9 mouse cellular contexts compared by ENCODE assay signal in genomic region chr7:140955758-140956555, GRCm38 (mm10). TPM values are rescaled to one million over a fixed set of nuclear protein-coding genes. Genes with fewer than 3 reads are reported as not detected.
DNase-seq lines count a peak whose midpoint lies in the region; ATAC-seq and TF ChIP-seq lines count a peak whose summit lies in the region.
"Had no signal": no experiment of that assay in that cellular context is flagged by ENCODE, and none has a peak within 500 bp of the region (broad histone marks: within the 10 kb centered on the region; RNA-seq: fewer than 3 reads in every experiment).

Gene Gm45717 (minus strand): TSS chr7:140955937.
Gene Ifitm2 (minus strand): TSS chr7:140955987.

- DNase-seq in 416B (ENCODE audit: low read depth) (peak; percentile 97), ZHBTc4 (ENCODE audit: low read depth, low spot score) (peak; percentile 96)
- peak; percentile 96 for DNase-seq in fibroblast of lung, adult 2 months (ENCODE audit: low read depth)
- DNase-seq in heart, postnatal 0 days (ENCODE audit: low spot score) = peak; percentile 95
- peak; percentile 93 for DNase-seq in kidney, postnatal 14 days
- DNase-seq in lung, postnatal 25 days (ENCODE audit: low spot score) = peak; percentile 94
- DNase-seq in skeletal muscle tissue, adult 2 months (ENCODE audit: low read depth, low spot score) = peak; percentile 89
- no peak for DNase-seq in layer of hippocampus, adult 9-10 months (ENCODE audit: low spot score)

- peak; percentile 91 for ATAC-seq in heart, postnatal 0 days (ENCODE audit: insufficient read depth, low read depth)

- H3K9ac ChIP-seq in heart, postnatal 0 days (replicated peaks; ENCODE audit: low read depth, low read length) = peak within 1 kb of the TSS; percentile 67

- TF ChIP-seq EP300 in heart, postnatal 0 days (IDR thresholded peaks at IDR 0.05; ENCODE audit: low read depth) = no peak

- no peaks in the 10 kb centered on the region for H3K9me3 ChIP-seq in heart, postnatal 0 days (replicated peaks; ENCODE audit: control insufficient read depth, low read length)

- peak within 1 kb of the TSS; percentile 59 for H3K4me3 ChIP-seq in heart, postnatal 0 days (ENCODE audit: low read depth, low read length)

- TF ChIP-seq CTCF in heart, postnatal 0 days (IDR thresholded peaks at IDR 0.05; ENCODE audit: low read depth) = no peak

- H3K36me3 ChIP-seq in heart, postnatal 0 days (replicated peaks; ENCODE audit: control insufficient read depth, insufficient read depth, low read length) = no peaks in the 10 kb centered on the region

- H3K4me2 ChIP-seq in heart, postnatal 0 days (ENCODE audit: low read depth, low read length) = peak within 1 kb of the TSS; percentile 74

- H3K27me3 ChIP-seq in heart, postnatal 0 days (ENCODE audit: control insufficient read depth, insufficient read depth, low read length) = no peaks in the 10 kb centered on the region

- peaks cover 18% of the 10 kb centered on the region for H3K4me1 ChIP-seq in heart, postnatal 0 days (ENCODE audit: control insufficient read depth, insufficient read depth)

- peak within 1 kb of the TSS; percentile 91 for H3K27ac ChIP-seq in heart, postnatal 0 days (ENCODE audit: low read depth)

- 7% methylated on average over 11 of the region's 11 CpGs for WGBS in heart, postnatal 0 days

RNA-seq across cellular contexts. Expression of gene Gm45717, which starts in this region (rescaled TPM):
- not detected in 2 replicates for total RNA-seq in heart, postnatal 0 days (2014; rRNA removed; ENCODE audit: low replicate concordance)
- 0.36 TPM in 1 of 2 replicates, not detected in the other for polyA plus RNA-seq in heart, postnatal 0 days (2015; fragmentation: Nextera tagmentation; extraction: Ambion mirVana)
- total RNA-seq: layer of hippocampus, adult 8-10 months had no signal

RNA-seq across cellular contexts. Expression of gene Ifitm2, which starts in this region (rescaled TPM):
- 172 and 232 TPM in 2 replicates for total RNA-seq in heart, postnatal 0 days (2014; rRNA removed; ENCODE audit: low replicate concordance)
- polyA plus RNA-seq in heart, postnatal 0 days (2015; fragmentation: Nextera tagmentation; extraction: Ambion mirVana) = 516 and 534 TPM in 2 replicates
